In genomic region chr4:135666192-135666975, GRCm38 (mm10) we compare ENCODE assay signal across 9 mouse cellular contexts. TPM values are rescaled to one million over a fixed set of nuclear protein-coding genes. Genes with fewer than 3 reads are reported as not detected.
A peak's percentile ranks its signal among the peaks of the same experiment; 100 is the strongest.
DNase-seq lines count a peak whose midpoint lies in the region; ATAC-seq and TF ChIP-seq lines count a peak whose summit lies in the region.
"Had no signal": no experiment of that assay in that cellular context is flagged by ENCODE, and none has a peak within 500 bp of the region (broad histone marks: within the 10 kb centered on the region; RNA-seq: fewer than 3 reads in every experiment).

No protein-coding gene starts in this region.

- no peaks in the 10 kb centered on the region for H3K4me1 ChIP-seq in forebrain, embryonic 14.5 days (ENCODE audit: control insufficient read depth, insufficient read depth, low read length)
- H3K4me1 ChIP-seq in forebrain, embryonic 15.5 days, result no peaks in the 10 kb centered on the region
- no peaks in the 10 kb centered on the region for H3K4me1 ChIP-seq in midbrain, embryonic 14.5 days (ENCODE audit: control insufficient read depth, insufficient read depth, low read length)
- no peaks in the 10 kb centered on the region for H3K4me1 ChIP-seq in midbrain, embryonic 16.5 days (ENCODE audit: control insufficient read depth, insufficient read depth, low read length)
- peaks cover 3% of the 10 kb centered on the region; the same call in 1 of the 2 replicates for H3K4me1 ChIP-seq in olfactory bulb, adult 2 months (ENCODE audit: control insufficient read depth, insufficient read depth, low read length)

- H3K36me3 ChIP-seq in forebrain, embryonic 14.5 days (ENCODE audit: control insufficient read depth, insufficient read depth, low read length), result no peaks in the 10 kb centered on the region
- no peaks in the 10 kb centered on the region for H3K36me3 ChIP-seq in forebrain, embryonic 15.5 days
- no peaks in the 10 kb centered on the region for H3K36me3 ChIP-seq in midbrain, embryonic 14.5 days (ENCODE audit: control insufficient read depth, insufficient read depth, low read length)
- no peaks in the 10 kb centered on the region for H3K36me3 ChIP-seq in midbrain, embryonic 16.5 days (ENCODE audit: control insufficient read depth, insufficient read depth, low read length)

- ATAC-seq in forebrain, embryonic 14.5 days, result no peak
- no peak for ATAC-seq in forebrain, embryonic 15.5 days (replicated peaks)
- ATAC-seq in midbrain, embryonic 14.5 days (ENCODE audit: low FRiP score, low TSS enrichment), result no peak
- no peak for ATAC-seq in midbrain, embryonic 16.5 days
- ATAC-seq in monocyte, adult 5-6 weeks (replicated peaks; ENCODE audit: insufficient number of reproducible peaks, low FRiP score, low TSS enrichment, poor library complexity, severe bottlenecking), result no peak

- WGBS in forebrain, embryonic 14.5 days, result 57% methylated on average over 17 of the region's 17 CpGs
- 59% methylated on average over 17 of the region's 17 CpGs for WGBS in forebrain, embryonic 15.5 days
- 59% methylated on average over 17 of the region's 17 CpGs for WGBS in midbrain, embryonic 14.5 days
- 57% methylated on average over 17 of the region's 17 CpGs for WGBS in midbrain, embryonic 16.5 days
- 59% methylated on average over 17 of the region's 17 CpGs for WGBS in olfactory bulb, adult 2 months

- H3K9ac ChIP-seq in forebrain, embryonic 14.5 days (ENCODE audit: low read length), result no peak overlapping the region
- no peak overlapping the region for H3K9ac ChIP-seq in forebrain, embryonic 15.5 days (replicated peaks)
- no peak overlapping the region for H3K9ac ChIP-seq in midbrain, embryonic 14.5 days (replicated peaks; ENCODE audit: low read length)
- H3K9ac ChIP-seq in midbrain, embryonic 16.5 days (ENCODE audit: low read depth, low read length), result no peak overlapping the region

- H3K4me3 ChIP-seq in forebrain, embryonic 14.5 days (ENCODE audit: low read depth, low read length), result no peak overlapping the region
- no peak overlapping the region for H3K4me3 ChIP-seq in forebrain, embryonic 15.5 days
- no peak overlapping the region for H3K4me3 ChIP-seq in midbrain, embryonic 14.5 days (replicated peaks; ENCODE audit: low read depth, low read length)
- H3K4me3 ChIP-seq in midbrain, embryonic 16.5 days (ENCODE audit: low read depth, low read length), result no peak overlapping the region
- no peak overlapping the region for H3K4me3 ChIP-seq in olfactory bulb, adult 2 months (ENCODE audit: insufficient read depth, low read depth, low read length)
- H3K4me3 ChIP-seq: myocyte had no signal

- peak; percentile 27 for DNase-seq in forebrain, embryonic 14.5 days (ENCODE audit: low spot score)
- DNase-seq in midbrain, embryonic 14.5 days, result peak; percentile 58
- DNase-seq in brain, adult 2 months (ENCODE audit: low read depth, low spot score), result peak; percentile 26
- peak; percentile 29 to 37 for DNase-seq in layer of hippocampus, postnatal 14 days (ENCODE audit: low spot score in 2 of 2)

- TF ChIP-seq CTCF in olfactory bulb, adult 2 months (IDR thresholded peaks at IDR 0.05; ENCODE audit: insufficient read depth, low read depth, low read length), result 0 out of 2 replicates have a peak, but pooled peaks have one; percentile 16

- TF ChIP-seq POLR2A in olfactory bulb, adult 2 months (IDR thresholded peaks at IDR 0.05; ENCODE audit: insufficient read depth, low read depth, low read length), result no peak

- H3K27ac ChIP-seq in forebrain, embryonic 14.5 days (ENCODE audit: low read depth, low read length), result no peak overlapping the region
- H3K27ac ChIP-seq in forebrain, embryonic 15.5 days (replicated peaks), result no peak overlapping the region
- no peak overlapping the region for H3K27ac ChIP-seq in midbrain, embryonic 14.5 days (replicated peaks; ENCODE audit: low read depth, low read length)
- H3K27ac ChIP-seq in midbrain, embryonic 16.5 days (ENCODE audit: low read length), result no peak overlapping the region
- H3K27ac ChIP-seq in olfactory bulb, adult 2 months (ENCODE audit: insufficient read depth, low read depth, low read length), result no peak overlapping the region

- H3K9me3 ChIP-seq in forebrain, embryonic 14.5 days (replicated peaks; ENCODE audit: control insufficient read depth, low read length), result no peaks in the 10 kb centered on the region
- no peaks in the 10 kb centered on the region for H3K9me3 ChIP-seq in forebrain, embryonic 15.5 days
- H3K9me3 ChIP-seq in midbrain, embryonic 14.5 days (ENCODE audit: control insufficient read depth, low read length), result no peaks in the 10 kb centered on the region
- no peaks in the 10 kb centered on the region for H3K9me3 ChIP-seq in midbrain, embryonic 16.5 days (replicated peaks; ENCODE audit: control insufficient read depth, low read length, poor library complexity, severe bottlenecking)

- no peak overlapping the region for H3K4me2 ChIP-seq in forebrain, embryonic 14.5 days (ENCODE audit: low read length)
- no peak overlapping the region for H3K4me2 ChIP-seq in forebrain, embryonic 15.5 days (replicated peaks)
- H3K4me2 ChIP-seq in midbrain, embryonic 14.5 days (ENCODE audit: low read length), result no peak overlapping the region
- no peak overlapping the region for H3K4me2 ChIP-seq in midbrain, embryonic 16.5 days (ENCODE audit: low read length)

- no peaks in the 10 kb centered on the region for H3K27me3 ChIP-seq in forebrain, embryonic 14.5 days (replicated peaks; ENCODE audit: control insufficient read depth, insufficient read depth, low read length)
- no peaks in the 10 kb centered on the region for H3K27me3 ChIP-seq in forebrain, embryonic 15.5 days
- no peaks in the 10 kb centered on the region for H3K27me3 ChIP-seq in midbrain, embryonic 14.5 days (ENCODE audit: control insufficient read depth, insufficient read depth, low read length)
- H3K27me3 ChIP-seq in midbrain, embryonic 16.5 days (ENCODE audit: control insufficient read depth, insufficient read depth, low read depth, low read length), result no peaks in the 10 kb centered on the region

RNA-seq across cellular contexts. Expression of gene Ifnlr1, which starts 19.7 kb away (rescaled TPM):
- 0.15 TPM in 1 of 2 replicates, not detected in the other for polyA plus RNA-seq in forebrain, embryonic 14.5 days (2014; fragmentation: Nextera tagmentation; extraction: Ambion mirVana)
- 0.23 and 0.24 TPM in 2 replicates for polyA plus RNA-seq in forebrain, embryonic 15.5 days (2015; fragmentation: Nextera tagmentation; extraction: Ambion mirVana)
- 0.13 and 0.22 TPM in 2 replicates for polyA plus RNA-seq in midbrain, embryonic 14.5 days (2014; fragmentation: Nextera tagmentation; extraction: Ambion mirVana)
- polyA plus RNA-seq in midbrain, embryonic 16.5 days (2015; fragmentation: Nextera tagmentation; extraction: Ambion mirVana), result 0.20 and 0.31 TPM in 2 replicates
- total RNA-seq in layer of hippocampus, postnatal 14 days (2021), result under 1 TPM; 0.19 to 0.37 TPM
- not detected in 2 replicates for polyA plus RNA-seq in olfactory bulb, adult 2 months (2012; ENCODE audit: insufficient read depth, insufficient read length, low replicate concordance, missing spikeins)
- total RNA-seq in monocyte, adult 5-6 weeks (2017), result 0.53 TPM in 1 of 3 replicates, not detected in the others
- polyA plus RNA-seq: myocyte had no signal
